Mouse (Mus musculus) myocyte (in vitro differentiated cells): Measurements from ENCODE around the gene Foxc2. TPM values are rescaled to one million over a fixed set of nuclear protein-coding genes. Genes with fewer than 3 reads are reported as not detected.

Experiments
- H3K27me3 ChIP-seq: one replicate; pipeline ENCODE4 v1.6.1; 2011; ENCODE audit not compliant: control insufficient read depth, insufficient read depth, insufficient read length
- H3K36me3 ChIP-seq: one replicate; pipeline ENCODE4 v1.6.1; 2011; ENCODE audit not compliant: control insufficient read depth, insufficient read depth
- H3K4me2 ChIP-seq: one replicate; pipeline ENCODE4 v1.6.1; 2011; ENCODE audit warnings: low read depth, control low read depth
- H3K4me3 ChIP-seq: one replicate; pipeline ENCODE4 v1.5.1; 2011; ENCODE audit warnings: mild to moderate bottlenecking, control low read depth, moderate library complexity
- H3K79me2 ChIP-seq: one replicate; pipeline ENCODE4 v1.6.1; 2011; ENCODE audit not compliant: control insufficient read depth, insufficient read depth
- H3ac ChIP-seq: one replicate; pipeline ENCODE4 v1.6.1; 2011; ENCODE audit not compliant: control insufficient read depth, insufficient read length
- CEBPB ChIP-seq: IDR thresholded peaks from 2 replicates; pipeline ENCODE4 v1.6.1; 2011; ENCODE audit warnings: mild to moderate bottlenecking, moderate library complexity; ENCODE audit not compliant: poor library complexity, insufficient read depth, severe bottlenecking
- E2F4 ChIP-seq: IDR thresholded peaks from one replicate; pipeline ENCODE4 v1.6.1; 2011; ENCODE audit warnings: mild to moderate bottlenecking, control low read depth, moderate library complexity; ENCODE audit not compliant: insufficient read depth
- MAX ChIP-seq: IDR thresholded peaks from one replicate; pipeline ENCODE4 v1.6.1; 2011; ENCODE audit warnings: low read depth, mild to moderate bottlenecking, control low read depth
- MYOD1 ChIP-seq, 3 experiments: IDR thresholded peaks; one replicate each; pipeline ENCODE4 v1.6.1; 2011; ENCODE audit warnings: control low read depth in 2 of 3, low read depth in 2 of 3, mild to moderate bottlenecking in 2 of 3, moderate library complexity in 1 of 3; ENCODE audit not compliant: insufficient read length in 2 of 3, control insufficient read depth in 1 of 3
- MYOG ChIP-seq, 3 experiments: IDR thresholded peaks; one replicate each; pipeline ENCODE4 v1.6.1; 2011; ENCODE audit warnings: control low read depth in 2 of 3, low read depth in 2 of 3, mild to moderate bottlenecking in 2 of 3; ENCODE audit not compliant: insufficient read length in 2 of 3, control insufficient read depth in 1 of 3, insufficient read depth in 1 of 3
- POLR2A ChIP-seq: IDR thresholded peaks from one replicate; pipeline ENCODE4 v1.6.1; 2011; ENCODE audit warnings: low read depth, mild to moderate bottlenecking, control low read depth, moderate library complexity; ENCODE audit not compliant: insufficient read length
- POLR2AphosphoS2 ChIP-seq: IDR thresholded peaks from one replicate; pipeline ENCODE4 v1.6.1; 2011; ENCODE audit warnings: low read depth, control low read depth; ENCODE audit not compliant: insufficient read length
- REST ChIP-seq: IDR thresholded peaks from one replicate; pipeline ENCODE4 v1.6.1; 2011; ENCODE audit warnings: mild to moderate bottlenecking, control low read depth, moderate library complexity; ENCODE audit not compliant: insufficient read depth, insufficient read length
- SRF ChIP-seq: IDR thresholded peaks from one replicate; pipeline ENCODE4 v1.6.1; 2011; ENCODE audit warnings: low read depth; ENCODE audit not compliant: control insufficient read depth, insufficient read length
- TCF12 ChIP-seq: IDR thresholded peaks from one replicate; pipeline ENCODE4 v1.6.1; 2011; ENCODE audit warnings: mild to moderate bottlenecking, control low read depth; ENCODE audit not compliant: poor library complexity, insufficient read depth, severe bottlenecking
- TCF3 ChIP-seq: IDR thresholded peaks from one replicate; pipeline ENCODE4 v1.6.1; 2011; ENCODE audit warnings: low read depth, control low read depth; ENCODE audit not compliant: insufficient read length
- USF1 ChIP-seq: IDR thresholded peaks from one replicate; pipeline ENCODE4 v1.6.1; 2011; ENCODE audit warnings: low read depth, mild to moderate bottlenecking, control low read depth, moderate library complexity
- polyA plus RNA-seq: library from polyadenylated mRNA; unstranded; fragments of >200 nt; fragmentation: generic; extraction: Trizol; gene quantifications from one replicate; pipeline ENCODE4 v1.2.1, GENCODE M21; 2012; ENCODE audit warnings: missing spikeins

The Foxc2 gene
- polyA plus RNA-seq, 1 experiment, result 7.3 TPM

- TF ChIP-seq CEBPB (no peak), SRF (no peak), TCF12 (no peak), USF1 (no peak), REST (no peak), E2F4 (no peak), TCF3 (no peak), MAX (no peak), MYOD1 (IDR thresholded peaks at IDR 0.05; ENCODE audit: control insufficient read depth in 1 of 3, insufficient read length in 2 of 3, low read depth in 2 of 3) (no peak), POLR2A (no peak), POLR2AphosphoS2 (no peak), MYOG (IDR thresholded peaks at IDR 0.05; ENCODE audit: control insufficient read depth in 1 of 3, insufficient read depth in 1 of 3, insufficient read length in 2 of 3, low read depth in 2 of 3) (no peak)
- H3K27me3 ChIP-seq, result no peaks in the 10 kb centered on the region
- H3K79me2 ChIP-seq, result peaks cover 39% of the 10 kb centered on the region
- H3K4me3 ChIP-seq, result peak overlapping the region; percentile 82
- peak overlapping the region; percentile 98 for H3K4me2 ChIP-seq
- no peaks in the 10 kb centered on the region for H3K36me3 ChIP-seq
- no peak overlapping the region for H3ac ChIP-seq
Observed at GRCm38 (mm10) chr8:121121704-121122103, 5.7 kb downstream of the Foxc2 start.

GRCm38 (mm10) chr8:121122368-121122767 is 6.4 kb downstream of the Foxc2 start:
- Histone ChIP-seq H3K4me2 (peak overlapping the region; percentile 98), H3K4me3 (no peak overlapping the region), H3ac (no peak overlapping the region), H3K36me3 (no peaks in the 10 kb centered on the region), H3K27me3 (no peaks in the 10 kb centered on the region), H3K79me2 (peaks cover 39% of the 10 kb centered on the region)
- no peak for TF ChIP-seq CEBPB
- TF ChIP-seq MAX, result no peak
- no peak for TF ChIP-seq MYOD1 (IDR thresholded peaks at IDR 0.05; ENCODE audit: control insufficient read depth in 1 of 3, insufficient read length in 2 of 3, low read depth in 2 of 3)
- no peak for TF ChIP-seq REST
- TF ChIP-seq TCF3, result no peak
- no peak for TF ChIP-seq USF1
- TF ChIP-seq POLR2A, result no peak
- TF ChIP-seq POLR2AphosphoS2, result no peak
- TF ChIP-seq SRF, result no peak
- TF ChIP-seq E2F4, result no peak
- TF ChIP-seq TCF12, result no peak

GRCm38 (mm10) chr8:121123113-121123512 is 7.1 kb downstream of the Foxc2 start:
- no peaks in the 10 kb centered on the region for H3K27me3 ChIP-seq
- H3K36me3 ChIP-seq, result no peaks in the 10 kb centered on the region
- H3K4me2 ChIP-seq, result no peak overlapping the region

GRCm38 (mm10) chr8:121124547-121125239 is 8.7 kb downstream of the Foxc2 start:
- no peaks in the 10 kb centered on the region for H3K36me3 ChIP-seq
- no peaks in the 10 kb centered on the region for H3K27me3 ChIP-seq
- peak overlapping the region; percentile 35 for H3K4me3 ChIP-seq
- H3K79me2 ChIP-seq, result peaks cover 18% of the 10 kb centered on the region
- peak overlapping the region; percentile 37 for H3ac ChIP-seq
- TF ChIP-seq POLR2AphosphoS2, result peak; percentile 24
- no peak for TF ChIP-seq REST
- TF ChIP-seq MAX, result no peak
- TF ChIP-seq MYOD1 (IDR thresholded peaks at IDR 0.05; ENCODE audit: control insufficient read depth in 1 of 3, insufficient read length in 2 of 3, low read depth in 2 of 3), result peak in 1 of 3 experiments; percentile 5
- no peak for TF ChIP-seq TCF3
- H3K4me2 ChIP-seq, result peak overlapping the region; percentile 91

More at GRCm38 (mm10) chr8:121123113-121123512, 7.1 kb downstream of the Foxc2 start:
- Histone ChIP-seq H3ac (no peak overlapping the region), H3K79me2 (peaks cover 34% of the 10 kb centered on the region), H3K4me3 (no peak overlapping the region)
- no peak for TF ChIP-seq MAX
- TF ChIP-seq TCF3, result no peak
- TF ChIP-seq MYOG (IDR thresholded peaks at IDR 0.05; ENCODE audit: control insufficient read depth in 1 of 3, insufficient read depth in 1 of 3, insufficient read length in 2 of 3, low read depth in 2 of 3), result no peak
- no peak for TF ChIP-seq USF1

- H3K4me2 ChIP-seq, result peak overlapping the region; percentile 91
- peaks cover 11% of the 10 kb centered on the region for H3K79me2 ChIP-seq
- H3K27me3 ChIP-seq, result no peaks in the 10 kb centered on the region
- TF ChIP-seq MYOD1 (IDR thresholded peaks at IDR 0.05; ENCODE audit: control insufficient read depth in 1 of 3, insufficient read length in 2 of 3, low read depth in 2 of 3), result no peak
- TF ChIP-seq POLR2A, result peak; percentile 94
- TF ChIP-seq POLR2AphosphoS2, result peak; percentile 91
- TF ChIP-seq E2F4, result no peak
- TF ChIP-seq SRF, result peak; percentile 47
- no peak for TF ChIP-seq TCF3
- H3K4me3 ChIP-seq, result peak overlapping the region; percentile 35
- no peaks in the 10 kb centered on the region for H3K36me3 ChIP-seq
- peak overlapping the region; percentile 37 for H3ac ChIP-seq
Observed at GRCm38 (mm10) chr8:121125311-121125876, 9.4 kb downstream of the Foxc2 start.
